Mouse (Mus musculus): Measurements from ENCODE around the gene Smim10l2a. TPM values are rescaled to one million over a fixed set of nuclear protein-coding genes. Genes with fewer than 3 reads are reported as not detected.

The Smim10l2a gene
- total RNA-seq (2014; fragmentation: Nextera tagmentation) = 0.45 TPM in 1 of 2 replicates, not detected in the other
- total RNA-seq (2017) = 1.0 and 1.2 TPM in 2 replicates

- peak; percentile 99 for ATAC-seq (replicated peaks; ENCODE audit: low FRiP score, low TSS enrichment, poor library complexity, severe bottlenecking)
Observed at GRCm38 (mm10) chrX:56374431-56375128, at the start of gene Smim10l2a. Gene Smim10l2a (plus strand): TSS chrX:56374586.

- ATAC-seq (replicated peaks; ENCODE audit: low FRiP score, low TSS enrichment, poor library complexity, severe bottlenecking) = no peak
Observed at GRCm38 (mm10) chrX:56332046-56332445, 42.3 kb upstream of the Smim10l2a start.

- ATAC-seq (replicated peaks; ENCODE audit: low FRiP score, low TSS enrichment, poor library complexity, severe bottlenecking) = no peak
Observed at GRCm38 (mm10) chrX:56340305-56340704, 34.1 kb upstream of the Smim10l2a start.

- ATAC-seq (replicated peaks; ENCODE audit: low FRiP score, low TSS enrichment, poor library complexity, severe bottlenecking) = no peak
Observed at GRCm38 (mm10) chrX:56342921-56343320, 31.5 kb upstream of the Smim10l2a start.

- ATAC-seq (replicated peaks; ENCODE audit: low FRiP score, low TSS enrichment, poor library complexity, severe bottlenecking) = peak; percentile 100
Observed at GRCm38 (mm10) chrX:56346176-56346931, 28.0 kb upstream of the Smim10l2a start, which contains the start of gene Zfp449. Gene Zfp449 (plus strand): TSS chrX:56346400.

- no peak; the same call in 1 of the 2 replicates for ATAC-seq (replicated peaks; ENCODE audit: low FRiP score, low TSS enrichment, poor library complexity, severe bottlenecking)
Observed at GRCm38 (mm10) chrX:56346932-56347253, 27.5 kb upstream of the Smim10l2a start.

- ATAC-seq (replicated peaks; ENCODE audit: low FRiP score, low TSS enrichment, poor library complexity, severe bottlenecking) = no peak
Observed at GRCm38 (mm10) chrX:56380852-56381251, 6.5 kb downstream of the Smim10l2a start.

GRCm38 (mm10) chrX:56384142-56384541, 9.8 kb downstream of the Smim10l2a start:
- ATAC-seq (replicated peaks; ENCODE audit: low FRiP score, low TSS enrichment, poor library complexity, severe bottlenecking) = no peak

GRCm38 (mm10) chrX:56404646-56405045, 30.3 kb downstream of the Smim10l2a start:
- no peak for ATAC-seq (replicated peaks; ENCODE audit: low FRiP score, low TSS enrichment, poor library complexity, severe bottlenecking)

- ATAC-seq (replicated peaks; ENCODE audit: low FRiP score, low TSS enrichment, poor library complexity, severe bottlenecking) = no peak
Observed at GRCm38 (mm10) chrX:56405482-56405881, 31.1 kb downstream of the Smim10l2a start.

GRCm38 (mm10) chrX:56406128-56406527, 31.7 kb downstream of the Smim10l2a start:
- ATAC-seq (replicated peaks; ENCODE audit: low FRiP score, low TSS enrichment, poor library complexity, severe bottlenecking) = no peak

GRCm38 (mm10) chrX:56416277-56416676, 41.9 kb downstream of the Smim10l2a start:
- ATAC-seq (replicated peaks; ENCODE audit: low FRiP score, low TSS enrichment, poor library complexity, severe bottlenecking) = no peak

GRCm38 (mm10) chrX:56417541-56417940, 43.2 kb downstream of the Smim10l2a start:
- ATAC-seq (replicated peaks; ENCODE audit: low FRiP score, low TSS enrichment, poor library complexity, severe bottlenecking) = no peak

Other genes with a start within 250 kb of the Smim10l2a start
- gene 3830403N18Rik, start 238.0 kb upstream of the Smim10l2a start, total RNA-seq (2014; fragmentation: Nextera tagmentation) = 1.4 and 6.2 TPM in 2 replicates
- gene 3830403N18Rik, start 238.0 kb upstream of the Smim10l2a start, total RNA-seq (2017) = 4.6 and 6.6 TPM in 2 replicates
- not detected in 2 replicates for gene Gm773, start 161.7 kb upstream of the Smim10l2a start, total RNA-seq (2014; fragmentation: Nextera tagmentation)
- not detected in 2 replicates for gene Gm773, start 161.7 kb upstream of the Smim10l2a start, total RNA-seq (2017)
- gene Zfp449, start 28.2 kb upstream of the Smim10l2a start, total RNA-seq (2014; fragmentation: Nextera tagmentation) = 1.2 and 1.9 TPM in 2 replicates
- gene Zfp449, start 28.2 kb upstream of the Smim10l2a start, total RNA-seq (2017) = 2.0 and 2.3 TPM in 2 replicates
- not detected in 2 replicates for gene Gm2174, start 73.4 kb downstream of the Smim10l2a start, total RNA-seq (2014; fragmentation: Nextera tagmentation)
- gene Gm2174, start 73.4 kb downstream of the Smim10l2a start, total RNA-seq (2017) = 163 and 194 TPM in 2 replicates
- gene Ints6l, start 80.3 kb downstream of the Smim10l2a start, total RNA-seq (2014; fragmentation: Nextera tagmentation) = 53.8 and 58.8 TPM in 2 replicates
- gene Ints6l, start 80.3 kb downstream of the Smim10l2a start, total RNA-seq (2017) = 61.2 and 73.2 TPM in 2 replicates
- gene Gm10477, start 150.2 kb downstream of the Smim10l2a start, total RNA-seq (2014; fragmentation: Nextera tagmentation) = not detected in 2 replicates
- not detected in 2 replicates for gene Gm10477, start 150.2 kb downstream of the Smim10l2a start, total RNA-seq (2017)
- not detected in 2 replicates for gene Gm648, start 175.0 kb downstream of the Smim10l2a start, total RNA-seq (2014; fragmentation: Nextera tagmentation)
- not detected in 2 replicates for gene Gm648, start 175.0 kb downstream of the Smim10l2a start, total RNA-seq (2017)
- 18.4 and 24.0 TPM in 2 replicates for gene Mmgt1, start 223.5 kb downstream of the Smim10l2a start, total RNA-seq (2014; fragmentation: Nextera tagmentation)
- 17.1 and 26.8 TPM in 2 replicates for gene Mmgt1, start 223.5 kb downstream of the Smim10l2a start, total RNA-seq (2017)
- gene Slc9a6, start 235.2 kb downstream of the Smim10l2a start, total RNA-seq (2014; fragmentation: Nextera tagmentation) = 2.9 and 5.0 TPM in 2 replicates
- gene Slc9a6, start 235.2 kb downstream of the Smim10l2a start, total RNA-seq (2017) = 6.5 and 12.9 TPM in 2 replicates

All from megakaryocyte-erythroid progenitor cell, adult 5-6 weeks (primary cell).